Mouse (Mus musculus) kidney, embryonic 14.5 days (tissue): Measurements from ENCODE around the gene Tmem132b. TPM values are rescaled to one million over a fixed set of nuclear protein-coding genes. Genes with fewer than 3 reads are reported as not detected.

Source experiments
- ATAC-seq: fragments of 200-750 bp; cut with Nextera tagmentation; 2 replicates; pipeline ENCODE4 v1.8.0; 2017; ENCODE audit warnings: moderate number of reproducible peaks, mild to moderate bottlenecking, moderate TSS enrichment, moderate library complexity; ENCODE audit not compliant: low FRiP score, low TSS enrichment
- H3K27ac ChIP-seq: fragments of 300-500 bp; sonication (generic); 2 replicates; pipeline ENCODE4 v1.5.1; 2014; ENCODE audit warnings: low read depth, mild to moderate bottlenecking, low read length, moderate library complexity, mixed read lengths
- H3K27me3 ChIP-seq: fragments of 300-500 bp; sonication (generic); 2 replicates; pipeline ENCODE4 v1.6.1; 2014; ENCODE audit warnings: mild to moderate bottlenecking, low read length; ENCODE audit not compliant: control insufficient read depth, insufficient read depth
- H3K36me3 ChIP-seq: fragments of 300-500 bp; sonication (generic); 2 replicates; pipeline ENCODE4 v1.6.1; 2014; ENCODE audit warnings: low read length, mixed read lengths; ENCODE audit not compliant: control insufficient read depth, insufficient read depth
- H3K4me1 ChIP-seq: fragments of 300-500 bp; sonication (generic); 2 replicates; pipeline ENCODE4 v1.6.1; 2014; ENCODE audit warnings: low read length, mixed read lengths; ENCODE audit not compliant: control insufficient read depth, insufficient read depth
- H3K4me2 ChIP-seq: fragments of 300-500 bp; sonication (generic); replicated peaks from 2 replicates; pipeline ENCODE4 v1.6.1; 2014; ENCODE audit warnings: low read depth, mild to moderate bottlenecking, low read length
- H3K4me3 ChIP-seq: fragments of 300-500 bp; sonication (generic); 2 replicates; pipeline ENCODE4 v1.5.1; 2014; ENCODE audit warnings: mild to moderate bottlenecking, low read length
- H3K9ac ChIP-seq: fragments of 300-500 bp; sonication (generic); 2 replicates; pipeline ENCODE4 v1.6.1; 2014; ENCODE audit warnings: low read depth, mild to moderate bottlenecking, low read length, moderate library complexity
- H3K9me3 ChIP-seq: fragments of 300-500 bp; sonication (generic); 2 replicates; pipeline ENCODE4 v1.6.1; 2016; ENCODE audit warnings: low read length; ENCODE audit not compliant: control insufficient read depth
- WGBS: fragments of 180-500 bp; shearing (Covaris S2); extraction: QIAGEN DNeasy Blood & Tissue Kit; methylation state at CpG from one replicate; pipeline ENCODE4 v1.1.7; 2014; 5-methylcytosine and 5-hydroxymethylcytosine counted together
- polyA plus RNA-seq: library from polyadenylated mRNA; unstranded; fragments of >200 nt; fragmentation: Nextera tagmentation; extraction: Ambion mirVana; gene quantifications from 2 replicates; pipeline ENCODE4 v1.2.1, GENCODE M21; 2014

Tmem132b gene
- polyA plus RNA-seq, 1 experiment from 2014 or later = 0.46 TPM

GRCm38 (mm10) chr5:125526464-125526863 lies 5.1 kb upstream of the Tmem132b start:
- WGBS = 80% methylated on average over 4 of the region's 4 CpGs
- ATAC-seq = no peak
- H3K9ac ChIP-seq = no peak overlapping the region
- peaks cover 15% of the 10 kb centered on the region for H3K27me3 ChIP-seq
- no peaks in the 10 kb centered on the region for H3K36me3 ChIP-seq
- H3K9me3 ChIP-seq = no peaks in the 10 kb centered on the region
- no peak overlapping the region for H3K4me2 ChIP-seq
- H3K27ac ChIP-seq = no peak overlapping the region
- H3K4me3 ChIP-seq = no peak overlapping the region
- no peaks in the 10 kb centered on the region for H3K4me1 ChIP-seq

GRCm38 (mm10) chr5:125529109-125529508 lies 2.5 kb upstream of the Tmem132b start:
- 0 out of 2 replicates have a peak, but pooled peaks have one; percentile 7 for ATAC-seq
- WGBS = 4% methylated on average over 5 of the region's 5 CpGs
- H3K9ac ChIP-seq = no peak overlapping the region
- no peak overlapping the region for H3K27ac ChIP-seq
- no peak overlapping the region for H3K4me3 ChIP-seq
- H3K9me3 ChIP-seq = no peaks in the 10 kb centered on the region
- H3K27me3 ChIP-seq = peaks cover 42% of the 10 kb centered on the region
- 0 out of 2 replicates have a peak, but pooled peaks cover 10% of the 10 kb centered on the region for H3K4me1 ChIP-seq
- no peak overlapping the region for H3K4me2 ChIP-seq
- no peaks in the 10 kb centered on the region for H3K36me3 ChIP-seq

GRCm38 (mm10) chr5:125532191-125532544 lies 594 bp downstream of the Tmem132b start:
- Histone ChIP-seq H3K9ac (peak overlapping the region; percentile 51), H3K4me2 (peak overlapping the region; percentile 90), H3K27me3 (peaks cover 48% of the 10 kb centered on the region), H3K4me1 (peaks cover 20% of the 10 kb centered on the region; the same call in 1 of the 2 replicates), H3K36me3 (no peaks in the 10 kb centered on the region), H3K27ac (no peak overlapping the region), H3K9me3 (no peaks in the 10 kb centered on the region), H3K4me3 (peak overlapping the region; percentile 47)
- peak; percentile 69 for ATAC-seq
- WGBS = 2% methylated on average over 26 of the region's 30 CpGs

GRCm38 (mm10) chr5:125532545-125533224 lies 1.1 kb downstream of the Tmem132b start:
- Histone ChIP-seq H3K4me1 (peaks cover 20% of the 10 kb centered on the region; the same call in 1 of the 2 replicates), H3K27ac (no peak overlapping the region), H3K4me3 (peak overlapping the region; percentile 47), H3K27me3 (peaks cover 48% of the 10 kb centered on the region), H3K9me3 (no peaks in the 10 kb centered on the region), H3K4me2 (peak overlapping the region; percentile 90), H3K9ac (peak overlapping the region; percentile 51), H3K36me3 (no peaks in the 10 kb centered on the region)
- ATAC-seq = no peak
- under 1% methylated on average over 45 of the region's 64 CpGs for WGBS

- H3K9me3 ChIP-seq = no peaks in the 10 kb centered on the region
- H3K27me3 ChIP-seq = peaks cover 48% of the 10 kb centered on the region
- peak overlapping the region; percentile 47 for H3K4me3 ChIP-seq
- ATAC-seq = no peak
- WGBS = under 1% methylated on average over 24 of the region's 24 CpGs
- H3K4me2 ChIP-seq = peak overlapping the region; percentile 90
- no peak overlapping the region for H3K27ac ChIP-seq
- H3K4me1 ChIP-seq = peaks cover 20% of the 10 kb centered on the region; the same call in 1 of the 2 replicates
- H3K36me3 ChIP-seq = no peaks in the 10 kb centered on the region
- H3K9ac ChIP-seq = peak overlapping the region; percentile 51; the same call in 1 of the 2 replicates
Observed at GRCm38 (mm10) chr5:125533225-125533900, 1.8 kb downstream of the Tmem132b start.

- peak overlapping the region; percentile 7; the same call in 1 of the 2 replicates for H3K4me3 ChIP-seq
- H3K4me2 ChIP-seq = peak overlapping the region; percentile 38
- peaks cover 20% of the 10 kb centered on the region; the same call in 1 of the 2 replicates for H3K4me1 ChIP-seq
- no peak overlapping the region for H3K9ac ChIP-seq
- ATAC-seq = no peak
- peaks cover 48% of the 10 kb centered on the region for H3K27me3 ChIP-seq
- H3K27ac ChIP-seq = no peak overlapping the region
- H3K36me3 ChIP-seq = no peaks in the 10 kb centered on the region
- H3K9me3 ChIP-seq = no peaks in the 10 kb centered on the region
- WGBS = 8% methylated on average over 7 of the region's 7 CpGs
Observed at GRCm38 (mm10) chr5:125534168-125534610, 2.6 kb downstream of the Tmem132b start.

- peak overlapping the region; percentile 38 for H3K4me2 ChIP-seq
- peaks cover 44% of the 10 kb centered on the region for H3K27me3 ChIP-seq
- H3K27ac ChIP-seq = no peak overlapping the region
- 2% methylated on average over 26 of the region's 26 CpGs for WGBS
- peak; percentile 58 for ATAC-seq
- peaks cover 20% of the 10 kb centered on the region; the same call in 1 of the 2 replicates for H3K4me1 ChIP-seq
- H3K9ac ChIP-seq = no peak overlapping the region
- H3K9me3 ChIP-seq = no peaks in the 10 kb centered on the region
- H3K36me3 ChIP-seq = no peaks in the 10 kb centered on the region
- peak overlapping the region; percentile 17 for H3K4me3 ChIP-seq
Observed at GRCm38 (mm10) chr5:125534611-125535324, 3.2 kb downstream of the Tmem132b start.

- no peaks in the 10 kb centered on the region for H3K27me3 ChIP-seq
- H3K4me3 ChIP-seq = no peak overlapping the region
- 95% methylated on average over 2 of the region's 2 CpGs for WGBS
- H3K9me3 ChIP-seq = no peaks in the 10 kb centered on the region
- H3K4me2 ChIP-seq = no peak overlapping the region
- H3K4me1 ChIP-seq = no peaks in the 10 kb centered on the region
- no peak overlapping the region for H3K9ac ChIP-seq
- no peak for ATAC-seq
- no peak overlapping the region for H3K27ac ChIP-seq
- no peaks in the 10 kb centered on the region for H3K36me3 ChIP-seq
Observed at GRCm38 (mm10) chr5:125545090-125545489, 13.5 kb downstream of the Tmem132b start.
